Mouse (Mus musculus) gastrocnemius, adult 18-20 months (tissue): Measurements from ENCODE around the gene Prickle2. TPM values are rescaled to one million over a fixed set of nuclear protein-coding genes. Genes with fewer than 3 reads are reported as not detected.

Experiments used
- DNase-seq: peaks from one replicate; pipeline ENCODE4 v3.0.0; 2021; ENCODE audit warnings: low spot score
- total RNA-seq, 2 experiments: library from RNA; stranded (reverse); gene quantifications; 2 replicates each; pipeline ENCODE4 v1.2.3; 2021

Gene Prickle2
- total RNA-seq, 2 experiments from 2014 or later: 1.1 to 1.6 TPM

- DNase-seq: no peak
Measured at GRCm38 (mm10) chr6:92596340-92596739, 109.6 kb downstream of the Prickle2 start.

GRCm38 (mm10) chr6:92589381-92590065 is 116.4 kb downstream of the Prickle2 start:
- no peak for DNase-seq

GRCm38 (mm10) chr6:92584026-92584425 is 121.9 kb downstream of the Prickle2 start:
- DNase-seq: no peak

- no peak for DNase-seq
Measured at GRCm38 (mm10) chr6:92575227-92575626, 130.7 kb downstream of the Prickle2 start.

- no peak for DNase-seq
Measured at GRCm38 (mm10) chr6:92572139-92572538, 133.8 kb downstream of the Prickle2 start.

GRCm38 (mm10) chr6:92570090-92570489 is 135.9 kb downstream of the Prickle2 start:
- DNase-seq: no peak

GRCm38 (mm10) chr6:92569283-92569682 is 136.7 kb downstream of the Prickle2 start:
- DNase-seq: no peak

GRCm38 (mm10) chr6:92559261-92559660 is 146.7 kb downstream of the Prickle2 start:
- DNase-seq: no peak

GRCm38 (mm10) chr6:92555675-92556074 is 150.3 kb downstream of the Prickle2 start:
- peak; percentile 14 for DNase-seq

- no peak for DNase-seq
Measured at GRCm38 (mm10) chr6:92553086-92553485, 152.9 kb downstream of the Prickle2 start.

GRCm38 (mm10) chr6:92549246-92549645 is 156.7 kb downstream of the Prickle2 start:
- no peak for DNase-seq

GRCm38 (mm10) chr6:92545204-92545603 is 160.8 kb downstream of the Prickle2 start:
- DNase-seq: no peak

- DNase-seq: no peak
Measured at GRCm38 (mm10) chr6:92543825-92544224, 162.1 kb downstream of the Prickle2 start.

GRCm38 (mm10) chr6:92542402-92543101 is 163.4 kb downstream of the Prickle2 start:
- no peak for DNase-seq

GRCm38 (mm10) chr6:92534226-92535031 is 171.5 kb downstream of the Prickle2 start:
- DNase-seq: peak; percentile 40

GRCm38 (mm10) chr6:92533306-92534063 is 172.5 kb downstream of the Prickle2 start:
- DNase-seq: no peak

- DNase-seq: no peak
Measured at GRCm38 (mm10) chr6:92532896-92533295, 173.1 kb downstream of the Prickle2 start.

- no peak for DNase-seq
Measured at GRCm38 (mm10) chr6:92532331-92532730, 173.6 kb downstream of the Prickle2 start.

GRCm38 (mm10) chr6:92526212-92526611 is 179.7 kb downstream of the Prickle2 start:
- no peak for DNase-seq

GRCm38 (mm10) chr6:92525646-92526045 is 180.3 kb downstream of the Prickle2 start:
- DNase-seq: no peak

- peak; percentile 47 for DNase-seq
Measured at GRCm38 (mm10) chr6:92521526-92522075, 184.4 kb downstream of the Prickle2 start.
